Mouse (Mus musculus): ENCODE measurements around the gene Prkce. TPM values are rescaled to one million over a fixed set of nuclear protein-coding genes. Genes with fewer than 3 reads are reported as not detected.

Prkce gene
- polyA plus RNA-seq, 1 experiment from 2014 or later = 9.4 TPM

DNA sequence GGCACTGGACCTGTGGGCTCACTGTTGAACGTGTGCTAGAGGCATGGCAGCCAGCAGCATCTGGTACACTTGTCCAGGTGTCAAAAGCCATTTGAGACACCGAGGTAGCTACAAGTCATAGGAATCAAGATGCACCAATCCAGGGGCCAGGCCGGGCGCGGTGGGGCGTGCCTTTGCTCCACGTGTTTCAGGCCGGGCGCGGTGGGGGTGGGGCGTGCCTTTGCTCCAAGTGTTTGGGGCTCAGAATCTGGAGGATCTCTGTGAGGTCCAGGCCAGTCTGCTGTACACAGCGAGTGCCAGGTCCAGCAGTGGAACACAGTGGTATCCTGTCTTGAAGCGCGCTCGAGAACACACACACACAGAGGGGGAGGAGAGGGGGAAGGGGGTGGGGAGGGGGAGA lies 4.9 kb upstream of the Prkce start:
- no peaks in the 10 kb centered on the region for H3K36me3 ChIP-seq
- peaks cover 27% of the 10 kb centered on the region for H3K4me1 ChIP-seq
- peak; percentile 83 for DNase-seq (ENCODE audit: low spot score)
- no peaks in the 10 kb centered on the region for H3K9me3 ChIP-seq
- H3K27ac ChIP-seq = peak overlapping the region; percentile 36; the same call in 1 of the 2 replicates
- WGBS = 52% methylated on average over 15 of the region's 15 CpGs
- no peaks in the 10 kb centered on the region for H3K27me3 ChIP-seq (ENCODE audit: insufficient read depth, poor library complexity, severe bottlenecking)
- no peak overlapping the region for H3K4me3 ChIP-seq

DNA sequence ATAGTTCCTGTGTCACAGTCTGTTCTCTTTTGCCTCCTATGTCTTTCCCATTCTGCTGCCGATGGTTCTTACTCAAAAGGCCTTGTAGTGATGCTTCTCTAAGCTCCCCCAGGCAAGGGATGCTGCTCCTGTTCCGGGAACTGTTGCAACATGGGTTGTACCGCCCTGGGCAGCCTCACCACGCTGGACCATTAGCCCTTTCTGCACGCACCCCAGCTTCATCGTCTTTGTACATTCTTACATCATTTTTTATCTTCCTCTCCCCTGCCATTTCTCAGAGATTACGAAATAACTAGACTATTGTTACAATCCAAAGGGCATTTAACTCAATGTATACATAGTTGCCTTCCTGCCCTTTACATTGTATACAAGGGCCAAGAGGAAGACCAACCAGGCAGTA lies 3.2 kb upstream of the Prkce start:
- WGBS = 82% methylated on average over 7 of the region's 7 CpGs
- Histone ChIP-seq H3K4me1 (peaks cover 35% of the 10 kb centered on the region), H3K27ac (no peak overlapping the region), H3K4me3 (no peak overlapping the region), H3K27me3 (ENCODE audit: insufficient read depth, poor library complexity, severe bottlenecking) (no peaks in the 10 kb centered on the region), H3K36me3 (no peaks in the 10 kb centered on the region), H3K9me3 (no peaks in the 10 kb centered on the region)
- DNase-seq (ENCODE audit: low spot score) = no peak

DNA sequence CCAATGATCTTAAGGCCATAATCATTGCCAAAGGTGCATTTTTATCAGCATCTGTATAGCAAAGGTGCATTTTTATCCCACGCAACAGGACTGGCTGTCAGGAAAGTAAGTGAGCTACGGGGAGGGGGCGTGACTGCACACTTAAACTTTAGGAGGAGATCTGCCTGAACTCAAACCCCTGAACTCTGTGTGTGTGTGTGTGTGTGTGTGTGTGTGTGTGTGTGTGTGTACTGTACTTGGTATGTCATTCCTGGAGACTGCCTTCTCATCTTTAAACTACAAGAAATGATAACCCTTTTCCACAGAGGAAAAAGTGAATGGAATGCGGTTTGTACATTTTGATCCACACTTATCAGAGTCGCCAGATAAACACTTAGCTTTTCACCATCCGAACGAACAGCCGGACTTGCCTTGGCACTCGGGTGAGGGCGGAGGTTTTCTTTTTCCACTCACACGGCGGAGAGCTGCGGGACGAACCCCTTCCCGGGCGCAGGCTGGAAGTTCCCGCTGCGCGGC lies 1.5 kb upstream of the Prkce start:
- H3K4me3 ChIP-seq = peak overlapping the region; percentile 93
- no peak for DNase-seq (ENCODE audit: low spot score)
- 1% methylated on average over 19 of the region's 19 CpGs for WGBS
- H3K27ac ChIP-seq = peak overlapping the region; percentile 98
- no peaks in the 10 kb centered on the region for H3K27me3 ChIP-seq (ENCODE audit: insufficient read depth, poor library complexity, severe bottlenecking)
- H3K36me3 ChIP-seq = no peaks in the 10 kb centered on the region
- H3K9me3 ChIP-seq = no peaks in the 10 kb centered on the region
- H3K4me1 ChIP-seq = peaks cover 52% of the 10 kb centered on the region

DNA sequence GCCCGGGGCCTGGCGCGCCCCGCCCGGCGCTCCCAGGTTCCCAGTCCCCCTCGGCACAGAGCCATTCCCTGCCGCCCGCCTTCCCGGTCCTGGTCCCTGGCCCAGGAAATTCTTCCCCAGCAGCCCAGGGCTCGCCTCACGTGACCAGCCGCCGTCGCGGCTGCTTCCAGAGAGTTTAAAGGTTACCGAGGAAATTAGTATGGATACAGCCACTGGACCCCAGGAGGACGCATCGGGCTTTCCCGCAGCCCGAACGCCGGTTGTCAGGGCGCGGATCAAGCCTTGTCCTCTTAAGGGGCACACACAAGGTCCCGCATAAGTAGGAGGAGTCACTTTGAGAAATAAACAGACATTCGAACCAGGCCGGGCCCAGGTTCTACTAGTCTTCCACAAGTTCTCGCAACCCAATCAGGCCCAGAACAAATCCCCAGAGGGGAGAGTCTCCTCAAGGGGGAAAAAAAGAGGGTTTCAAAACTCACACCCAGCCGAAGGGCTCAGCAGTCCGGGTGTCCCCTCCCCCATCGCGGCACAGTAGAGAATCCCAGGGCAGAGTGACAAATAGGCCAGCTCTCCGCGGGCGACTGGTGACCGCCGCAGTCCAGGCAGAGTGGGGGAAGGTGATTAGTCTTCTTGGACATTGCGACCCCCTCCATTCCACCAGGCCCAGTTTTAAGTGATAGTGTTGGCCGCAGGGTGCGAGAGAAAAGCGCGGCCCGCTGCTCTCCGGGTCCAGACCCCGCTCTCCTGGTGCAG lies 842 bp upstream of the Prkce start:
- under 1% methylated on average over 46 of the region's 46 CpGs for WGBS
- peak; percentile 87 for DNase-seq (ENCODE audit: low spot score)
- Histone ChIP-seq H3K27ac (peak overlapping the region; percentile 98), H3K27me3 (ENCODE audit: insufficient read depth, poor library complexity, severe bottlenecking) (no peaks in the 10 kb centered on the region), H3K4me3 (peak overlapping the region; percentile 93), H3K9me3 (no peaks in the 10 kb centered on the region), H3K36me3 (0 out of 2 replicates have a peak, but pooled peaks cover 3% of the 10 kb centered on the region), H3K4me1 (peaks cover 49% of the 10 kb centered on the region)

DNA sequence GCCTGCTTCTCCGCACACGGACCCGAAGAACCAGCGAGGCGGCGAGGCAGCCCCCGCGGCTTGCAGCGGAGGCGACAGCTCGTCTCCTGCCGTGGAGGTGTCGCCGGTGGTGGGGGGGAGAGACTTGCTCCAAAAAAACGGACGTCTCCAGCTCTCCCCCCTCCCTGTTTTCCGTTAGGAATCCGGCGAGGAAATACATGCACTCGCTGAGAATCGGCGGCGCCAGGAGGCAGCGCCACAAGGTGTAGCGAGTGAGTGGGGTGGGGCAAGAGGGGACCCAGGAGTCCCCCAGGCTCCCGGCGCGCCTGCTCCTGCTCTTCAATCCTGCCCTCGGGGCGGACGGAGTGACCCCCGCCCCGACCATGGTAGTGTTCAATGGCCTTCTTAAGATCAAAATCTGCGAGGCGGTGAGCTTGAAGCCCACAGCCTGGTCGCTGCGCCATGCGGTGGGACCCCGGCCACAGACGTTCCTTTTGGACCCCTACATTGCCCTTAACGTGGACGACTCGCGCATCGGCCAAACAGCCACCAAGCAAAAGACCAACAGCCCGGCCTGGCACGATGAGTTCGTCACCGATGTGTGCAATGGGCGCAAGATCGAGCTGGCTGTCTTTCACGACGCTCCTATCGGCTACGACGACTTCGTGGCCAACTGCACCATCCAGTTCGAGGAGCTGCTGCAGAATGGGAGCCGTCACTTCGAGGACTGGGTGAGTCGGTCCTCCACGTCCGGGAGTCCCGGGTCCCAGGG lies 821 bp downstream of the Prkce start:
- peaks cover 36% of the 10 kb centered on the region for H3K4me1 ChIP-seq
- H3K9me3 ChIP-seq = no peaks in the 10 kb centered on the region
- no peak for DNase-seq (ENCODE audit: low spot score)
- no peaks in the 10 kb centered on the region for H3K27me3 ChIP-seq (ENCODE audit: insufficient read depth, poor library complexity, severe bottlenecking)
- peaks cover 15% of the 10 kb centered on the region for H3K36me3 ChIP-seq
- peak overlapping the region; percentile 93 for H3K4me3 ChIP-seq
- under 1% methylated on average over 64 of the region's 64 CpGs for WGBS
- peak overlapping the region; percentile 98 for H3K27ac ChIP-seq

DNA sequence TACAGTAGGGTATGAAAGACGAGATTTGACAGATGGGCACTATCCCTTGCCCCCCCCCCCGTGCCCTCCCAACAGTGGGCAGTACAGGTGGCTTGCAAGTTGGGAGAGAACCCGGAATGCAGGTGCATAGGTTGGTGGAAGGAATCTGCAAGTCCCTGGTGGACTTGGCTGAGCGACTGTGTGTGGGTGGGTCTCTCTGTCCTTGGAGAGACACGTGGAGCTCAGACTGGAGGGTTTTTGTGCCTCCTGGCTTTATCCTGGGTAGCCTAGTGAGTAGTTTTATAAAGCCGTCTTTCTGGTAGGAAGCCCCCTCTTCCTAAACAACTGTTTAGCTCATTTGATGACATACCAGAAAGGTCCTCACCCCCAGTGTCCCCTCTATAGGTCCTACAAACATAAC lies 1.5 kb downstream of the Prkce start:
- no peak for DNase-seq (ENCODE audit: low spot score)
- Histone ChIP-seq H3K36me3 (peaks cover 22% of the 10 kb centered on the region), H3K9me3 (no peaks in the 10 kb centered on the region), H3K27ac (peak overlapping the region; percentile 98), H3K4me3 (peak overlapping the region; percentile 93), H3K27me3 (ENCODE audit: insufficient read depth, poor library complexity, severe bottlenecking) (no peaks in the 10 kb centered on the region), H3K4me1 (peaks cover 30% of the 10 kb centered on the region)
- 8% methylated on average over 6 of the region's 6 CpGs for WGBS

DNA sequence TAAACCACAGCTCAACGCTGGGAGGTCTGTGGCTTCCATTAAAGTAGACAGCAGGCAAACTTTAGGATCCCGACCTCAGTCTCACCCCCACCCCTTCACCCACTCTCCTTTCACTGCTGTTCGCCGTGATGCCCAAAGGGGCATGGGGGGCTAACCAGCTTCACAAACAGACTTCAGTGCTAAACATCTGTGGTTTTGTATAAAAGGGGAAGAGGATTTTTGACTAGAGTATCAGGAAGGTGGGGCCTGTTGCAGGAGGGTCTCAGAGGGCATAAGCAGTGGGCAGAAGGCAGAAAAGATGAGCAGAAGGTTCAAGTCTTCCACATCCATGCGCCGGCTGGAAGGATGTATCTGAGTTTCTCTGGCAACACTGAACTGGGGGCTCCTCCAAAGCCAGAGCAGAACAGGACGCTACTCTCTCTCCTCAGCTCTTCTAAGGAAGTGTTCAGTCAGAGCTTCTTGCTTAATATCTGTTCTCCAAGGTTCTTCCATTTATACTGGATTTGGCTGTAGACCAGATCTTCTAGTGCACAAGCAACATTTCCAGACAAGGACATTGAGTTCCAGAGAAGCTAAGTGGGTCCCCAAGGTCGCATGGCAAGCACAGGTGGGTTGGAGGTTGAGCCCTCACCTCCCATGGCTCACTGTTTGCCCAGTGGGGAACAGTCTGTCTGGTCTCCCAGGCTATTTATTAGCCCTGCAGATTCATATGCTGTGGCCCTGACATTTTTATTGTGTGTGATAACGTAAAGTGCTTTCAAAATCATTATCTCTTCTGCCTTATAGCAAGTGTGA lies 2.8 kb downstream of the Prkce start:
- WGBS = 61% methylated on average over 9 of the region's 9 CpGs
- H3K27me3 ChIP-seq (ENCODE audit: insufficient read depth, poor library complexity, severe bottlenecking) = no peaks in the 10 kb centered on the region
- no peaks in the 10 kb centered on the region for H3K9me3 ChIP-seq
- H3K4me3 ChIP-seq = peak overlapping the region; percentile 93
- DNase-seq (ENCODE audit: low spot score) = no peak
- peaks cover 22% of the 10 kb centered on the region for H3K36me3 ChIP-seq
- peaks cover 37% of the 10 kb centered on the region for H3K4me1 ChIP-seq
- no peak overlapping the region for H3K27ac ChIP-seq

DNA sequence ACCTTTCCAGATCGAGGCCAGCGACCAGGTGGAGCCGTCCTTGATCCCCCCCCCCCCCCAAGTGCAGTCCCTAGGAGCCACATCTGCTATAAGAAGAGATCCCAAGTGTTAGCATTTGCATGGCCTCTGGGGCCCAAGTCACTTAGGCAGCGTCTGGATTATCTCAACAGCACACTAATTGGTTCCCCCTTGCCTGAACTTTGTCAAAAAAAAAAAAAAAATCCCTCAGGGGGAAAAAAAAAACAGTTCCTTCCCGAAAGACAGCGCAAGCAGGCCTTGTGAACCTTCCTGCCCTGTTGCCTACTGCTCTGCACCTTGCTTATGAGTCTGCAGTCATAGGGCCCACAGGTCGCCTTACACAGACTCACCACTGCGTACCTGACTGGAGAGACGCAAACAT lies 7.9 kb downstream of the Prkce start:
- H3K36me3 ChIP-seq = peaks cover 22% of the 10 kb centered on the region
- H3K27ac ChIP-seq = 0 out of 2 replicates have a peak overlapping the region, but pooled peaks have one; percentile 59
- no peaks in the 10 kb centered on the region for H3K9me3 ChIP-seq
- WGBS = 37% methylated on average over 9 of the region's 9 CpGs
- no peak for DNase-seq (ENCODE audit: low spot score)
- peaks cover 52% of the 10 kb centered on the region for H3K4me1 ChIP-seq
- no peaks in the 10 kb centered on the region for H3K27me3 ChIP-seq (ENCODE audit: insufficient read depth, poor library complexity, severe bottlenecking)
- no peak overlapping the region for H3K4me3 ChIP-seq

DNA sequence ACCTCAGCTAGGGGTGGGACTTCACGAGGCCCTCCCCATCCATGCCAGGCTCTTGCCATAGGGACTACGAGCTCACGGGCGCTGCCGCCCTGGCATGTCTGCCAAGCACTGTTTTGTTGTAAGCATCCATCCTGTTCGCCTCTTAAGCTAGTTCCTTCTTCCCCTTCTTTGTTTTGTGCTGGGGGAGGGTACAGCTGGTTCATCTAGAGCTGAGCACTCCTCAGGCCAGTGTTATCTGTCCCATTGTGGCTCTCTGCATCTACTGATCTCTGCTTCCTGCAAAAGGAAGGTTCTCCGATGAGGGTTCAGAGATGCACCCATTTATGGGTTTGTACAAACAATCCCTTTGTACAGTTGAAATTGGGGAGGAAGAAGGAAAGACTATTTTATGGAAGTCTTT lies 9.1 kb downstream of the Prkce start:
- Histone ChIP-seq H3K4me1 (peaks cover 45% of the 10 kb centered on the region), H3K9me3 (no peaks in the 10 kb centered on the region), H3K27ac (peak overlapping the region; percentile 9; the same call in 1 of the 2 replicates), H3K36me3 (peaks cover 21% of the 10 kb centered on the region), H3K4me3 (no peak overlapping the region), H3K27me3 (ENCODE audit: insufficient read depth, poor library complexity, severe bottlenecking) (no peaks in the 10 kb centered on the region)
- DNase-seq (ENCODE audit: low spot score) = no peak
- 62% methylated on average over 7 of the region's 7 CpGs for WGBS

DNA sequence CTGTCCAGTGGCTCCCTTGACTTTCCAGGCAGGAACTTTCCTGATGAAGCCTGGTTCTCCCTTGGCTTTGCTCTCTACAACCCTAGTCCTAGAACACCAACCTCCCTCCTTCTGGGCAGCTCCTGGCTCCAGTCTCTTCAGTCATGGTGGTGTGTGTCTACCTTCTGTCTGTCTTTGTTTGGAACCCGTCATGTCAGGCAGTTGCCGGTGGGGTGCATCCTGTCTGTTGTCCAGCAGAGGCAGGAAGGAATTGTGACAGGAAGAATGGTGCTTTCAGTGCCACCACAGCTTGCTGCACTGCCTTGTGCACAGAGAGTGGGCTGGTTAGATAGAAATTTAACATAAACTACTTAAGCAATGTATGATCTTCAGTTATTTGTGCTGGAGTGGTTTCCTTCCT lies 16.2 kb downstream of the Prkce start:
- no peaks in the 10 kb centered on the region for H3K9me3 ChIP-seq
- no peaks in the 10 kb centered on the region for H3K27me3 ChIP-seq (ENCODE audit: insufficient read depth, poor library complexity, severe bottlenecking)
- peaks cover 57% of the 10 kb centered on the region for H3K4me1 ChIP-seq
- 0 out of 2 replicates have a peak, but pooled peaks cover 5% of the 10 kb centered on the region for H3K36me3 ChIP-seq
- H3K27ac ChIP-seq = peak overlapping the region; percentile 80
- 4% methylated on average over 2 of the region's 2 CpGs for WGBS
- no peak overlapping the region for H3K4me3 ChIP-seq
- no peak for DNase-seq (ENCODE audit: low spot score)

DNA sequence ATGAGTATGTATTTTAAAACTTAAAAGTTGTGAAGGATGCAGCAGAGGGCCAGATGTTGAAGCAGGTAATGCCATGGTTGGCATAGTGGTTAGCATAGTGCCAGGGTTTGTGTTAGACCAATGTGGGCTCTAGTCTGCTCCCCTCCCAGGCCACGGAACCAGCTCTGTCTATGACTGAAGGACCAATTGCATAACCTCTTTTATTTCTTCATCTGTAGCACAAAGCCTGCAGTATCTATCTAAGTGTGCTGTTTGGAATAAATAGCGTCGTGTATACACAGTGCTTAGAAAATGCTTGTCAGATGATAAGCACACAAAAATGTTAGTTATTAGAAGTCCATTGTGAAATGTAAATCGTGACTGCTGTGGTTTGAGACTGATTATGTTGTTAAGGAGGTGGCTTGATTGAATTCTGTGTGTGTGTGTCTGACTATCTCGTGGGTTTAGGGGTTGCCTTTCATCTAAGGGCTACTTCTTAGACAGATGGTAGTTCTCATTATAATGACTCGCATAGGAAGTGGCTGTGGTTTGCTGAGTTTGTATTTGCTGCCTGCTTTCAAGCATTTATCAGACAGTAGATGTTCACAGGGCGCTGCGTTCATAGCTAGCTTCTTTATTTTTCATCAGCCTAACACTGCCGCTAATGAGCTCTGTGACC lies 17.1 kb downstream of the Prkce start:
- H3K4me3 ChIP-seq = peak overlapping the region; percentile 40; the same call in 1 of the 2 replicates
- H3K9me3 ChIP-seq = no peaks in the 10 kb centered on the region
- peaks cover 57% of the 10 kb centered on the region for H3K4me1 ChIP-seq
- DNase-seq (ENCODE audit: low spot score) = no peak
- 0 out of 2 replicates have a peak, but pooled peaks cover 5% of the 10 kb centered on the region for H3K36me3 ChIP-seq
- peak overlapping the region; percentile 87 for H3K27ac ChIP-seq
- no peaks in the 10 kb centered on the region for H3K27me3 ChIP-seq (ENCODE audit: insufficient read depth, poor library complexity, severe bottlenecking)
- WGBS = 24% methylated on average over 9 of the region's 9 CpGs

DNA sequence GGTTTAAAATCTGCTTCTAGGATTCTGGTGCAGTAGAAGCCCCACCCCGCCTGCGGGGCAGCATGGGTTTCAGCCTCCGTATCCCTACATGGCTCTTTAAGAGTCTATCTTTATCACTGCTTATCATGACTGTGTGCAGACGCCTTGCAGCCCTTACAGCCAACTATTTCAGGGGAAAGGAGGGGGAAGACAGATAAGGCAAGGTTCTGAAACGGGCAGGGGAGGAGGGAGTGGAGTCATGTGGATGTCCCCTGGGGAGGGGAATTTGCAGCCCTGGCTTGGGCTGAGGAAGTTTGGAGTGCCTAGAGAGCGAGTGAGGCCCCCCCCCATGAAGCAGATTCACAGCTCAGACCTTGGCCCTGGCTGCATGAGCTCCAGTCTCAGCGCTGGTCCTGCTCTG lies 18.0 kb downstream of the Prkce start:
- Histone ChIP-seq H3K9me3 (no peaks in the 10 kb centered on the region), H3K36me3 (0 out of 2 replicates have a peak, but pooled peaks cover 5% of the 10 kb centered on the region), H3K4me1 (peaks cover 57% of the 10 kb centered on the region), H3K27ac (peak overlapping the region; percentile 87), H3K27me3 (ENCODE audit: insufficient read depth, poor library complexity, severe bottlenecking) (no peaks in the 10 kb centered on the region), H3K4me3 (peak overlapping the region; percentile 40)
- 5% methylated on average over 7 of the region's 7 CpGs for WGBS
- peak; percentile 92 for DNase-seq (ENCODE audit: low spot score)
